Mouse (Mus musculus) ES-E14 (cell line): ENCODE results near the gene C1qtnf6. TPM values are rescaled to one million over a fixed set of nuclear protein-coding genes. Genes with fewer than 3 reads are reported as not detected.

Experiments used
- DNase-seq: peaks from one replicate; pipeline ENCODE4 v3.0.0-alpha.2; 2013; ENCODE audit warnings: low read depth, low spot score
- H3K27ac ChIP-seq: 2 replicates; pipeline ENCODE4 v1.5.1; 2012; ENCODE audit warnings: low read depth, mild to moderate bottlenecking, low read length, moderate library complexity, mixed read lengths; ENCODE audit not compliant: poor library complexity, insufficient read depth, severe bottlenecking
- H3K36me3 ChIP-seq: 2 replicates; pipeline ENCODE4 v1.6.1; 2012; ENCODE audit warnings: mild to moderate bottlenecking, low read length, moderate library complexity, mixed read lengths; ENCODE audit not compliant: control insufficient read depth, poor library complexity, insufficient read depth, severe bottlenecking
- H3K4me1 ChIP-seq, 2 experiments: fragments of 150-350 bp in 1 of 2; sonication (generic) in 1 of 2; 2 replicates each; pipeline ENCODE4 v1.6.1; 2012; ENCODE audit warnings: low read length in 2 of 2, mild to moderate bottlenecking in 1 of 2, mixed read lengths in 1 of 2; ENCODE audit not compliant: control insufficient read depth in 2 of 2, insufficient read depth in 2 of 2, poor library complexity in 1 of 2
- H3K4me3 ChIP-seq, 2 experiments: fragments of 150-350 bp in 1 of 2; sonication (generic) in 1 of 2; 2 replicates each; pipeline ENCODE4 v1.5.1; 2012; ENCODE audit warnings: low read length in 2 of 2, low read depth in 1 of 2, mild to moderate bottlenecking in 1 of 2, mixed read lengths in 1 of 2; ENCODE audit not compliant: insufficient read depth in 1 of 2, poor library complexity in 1 of 2, severe bottlenecking in 1 of 2
- H3K9ac ChIP-seq: 2 replicates; pipeline ENCODE4 v1.6.1; 2012; ENCODE audit warnings: low read depth, mild to moderate bottlenecking, low read length, mixed read lengths; ENCODE audit not compliant: poor library complexity, insufficient read depth, severe bottlenecking
- H3K9me3 ChIP-seq: fragments of 150-350 bp; sonication (generic); 2 replicates; pipeline ENCODE4 v1.6.1; 2012; ENCODE audit warnings: low read depth, mild to moderate bottlenecking, low read length; ENCODE audit not compliant: control insufficient read depth, insufficient read depth
- CHD2 ChIP-seq: IDR thresholded peaks from 2 replicates; pipeline ENCODE4 v1.6.1; 2014; ENCODE audit warnings: mild to moderate bottlenecking, low read depth, low read length, inconsistent platforms
- HCFC1 ChIP-seq: IDR thresholded peaks from 2 replicates; pipeline ENCODE4 v1.6.1; 2012; ENCODE audit warnings: low read length, inconsistent platforms, borderline replicate concordance; ENCODE audit not compliant: insufficient read depth
- MAFK ChIP-seq: IDR thresholded peaks from 2 replicates; pipeline ENCODE4 v1.6.1; 2014; ENCODE audit warnings: mild to moderate bottlenecking, low read depth, low read length, inconsistent platforms; ENCODE audit not compliant: insufficient read depth
- ZC3H11A ChIP-seq: IDR thresholded peaks from 2 replicates; pipeline ENCODE4 v1.6.1; 2012; ENCODE audit warnings: low read depth, mild to moderate bottlenecking, inconsistent platforms, low read length, borderline replicate concordance
- ZNF384 ChIP-seq: IDR thresholded peaks from 2 replicates; pipeline ENCODE4 v1.6.1; 2012; ENCODE audit warnings: low read depth, low read length, inconsistent platforms
- in situ Hi-C, 2 experiments: fragments of 600-800 bp; cut with MboI; formaldehyde crosslinking; loops; one replicate each; pipeline ENCODE4 v1.15.1; 2025; ENCODE audit warnings: low sequenced_read_pairs in 2 of 2, inconsistent platforms in 1 of 2; ENCODE audit not compliant: unreplicated experiment in 2 of 2
- total RNA-seq: library from RNA; depleted of rRNA; stranded (reverse); fragments of 300-350 nt; gene quantifications from 2 replicates; pipeline ENCODE4 v1.2.3, GENCODE M21; 2012

The C1qtnf6 gene
- total RNA-seq, 1 experiment, result 1.8 TPM

- Histone ChIP-seq H3K4me3 (no peak overlapping the region), H3K36me3 (no peaks in the 10 kb centered on the region), H3K9me3 (no peaks in the 10 kb centered on the region), H3K9ac (no peak overlapping the region), H3K27ac (no peak overlapping the region), H3K4me1 (no peaks in the 10 kb centered on the region)
- in situ Hi-C loops, result no loop called here
- TF ChIP-seq MAFK (no peak), CHD2 (no peak), HCFC1 (no peak), ZNF384 (no peak), ZC3H11A (no peak)
- no peak for DNase-seq
Measured at GRCm38 (mm10) chr15:78491301-78491700, 39.9 kb downstream of the C1qtnf6 start.

GRCm38 (mm10) chr15:78489906-78490305 is 41.3 kb downstream of the C1qtnf6 start:
- TF ChIP-seq ZNF384, result no peak
- TF ChIP-seq CHD2, result no peak
- no peak for TF ChIP-seq MAFK
- TF ChIP-seq HCFC1, result no peak
- TF ChIP-seq ZC3H11A, result no peak
- Histone ChIP-seq H3K9me3 (no peaks in the 10 kb centered on the region), H3K36me3 (no peaks in the 10 kb centered on the region), H3K4me3 (no peak overlapping the region), H3K4me1 (no peaks in the 10 kb centered on the region), H3K9ac (no peak overlapping the region), H3K27ac (no peak overlapping the region)
- in situ Hi-C loops, result no loop called here
- no peak for DNase-seq

GRCm38 (mm10) chr15:78489248-78489647 is 42.0 kb downstream of the C1qtnf6 start:
- no peak overlapping the region for H3K4me3 ChIP-seq
- H3K36me3 ChIP-seq, result no peaks in the 10 kb centered on the region
- in situ Hi-C loops, result no loop called here
- no peak for DNase-seq
- no peaks in the 10 kb centered on the region for H3K9me3 ChIP-seq
- H3K9ac ChIP-seq, result no peak overlapping the region
- no peaks in the 10 kb centered on the region for H3K4me1 ChIP-seq
- H3K27ac ChIP-seq, result no peak overlapping the region
- no peak for TF ChIP-seq MAFK
- no peak for TF ChIP-seq ZNF384
- no peak for TF ChIP-seq ZC3H11A
- TF ChIP-seq HCFC1, result no peak

GRCm38 (mm10) chr15:78487066-78487465 is 44.1 kb downstream of the C1qtnf6 start:
- no peak for DNase-seq
- H3K4me1 ChIP-seq, result no peaks in the 10 kb centered on the region
- no peak overlapping the region for H3K9ac ChIP-seq
- no peak overlapping the region for H3K4me3 ChIP-seq
- no peaks in the 10 kb centered on the region for H3K9me3 ChIP-seq
- H3K27ac ChIP-seq, result no peak overlapping the region
- no peaks in the 10 kb centered on the region for H3K36me3 ChIP-seq
- in situ Hi-C loops, result no loop called here
- TF ChIP-seq CHD2, result no peak
- no peak for TF ChIP-seq HCFC1
- no peak for TF ChIP-seq ZC3H11A
- TF ChIP-seq MAFK, result no peak
- no peak for TF ChIP-seq ZNF384

GRCm38 (mm10) chr15:78486564-78486963 is 44.7 kb downstream of the C1qtnf6 start:
- in situ Hi-C loops, result no loop called here
- no peak for DNase-seq
- TF ChIP-seq ZC3H11A, result no peak
- TF ChIP-seq HCFC1, result no peak
- no peak for TF ChIP-seq MAFK
- no peak for TF ChIP-seq ZNF384
- no peak for TF ChIP-seq CHD2
- Histone ChIP-seq H3K36me3 (no peaks in the 10 kb centered on the region), H3K9me3 (no peaks in the 10 kb centered on the region), H3K9ac (no peak overlapping the region), H3K4me3 (no peak overlapping the region), H3K27ac (no peak overlapping the region), H3K4me1 (no peaks in the 10 kb centered on the region)
